Mouse (Mus musculus) embryonic stem cell, embryonic (primary cell): ENCODE measurements at regions not wholly inside any gene's neighbourhood (a gene's known extent, or its start where the extent isn't known, plus 50 kb on each side); places are given as distances from the start of the nearest gene placed in this dataset.
"Not testable (repeated sequence)": the region's sequence is repeated elsewhere in the genome, so short reads cannot be mapped to it uniquely, and the experiment has no call there.

Experiments used
- CTCF ChIA-PET, 4 experiments: fragments of 300-600 bp in 2 of 4; fragments of 350-600 bp in 2 of 4; sonication (Branson Sonifier 250); formaldehyde crosslinking; loops; one replicate each; lab custom pipeline; 2022; ENCODE audit warnings: inconsistent platforms in 2 of 4; lab: Charles Lee
- POLR2A ChIA-PET, 4 experiments: fragments of 300-600 bp in 2 of 4; fragments of 350-600 bp in 2 of 4; sonication (Branson Sonifier 250); formaldehyde crosslinking; loops; one replicate each; lab custom pipeline; 2022; ENCODE audit warnings: antibody characterized with exemption in 4 of 4, inconsistent platforms in 1 of 4; lab: Charles Lee

DNA sequence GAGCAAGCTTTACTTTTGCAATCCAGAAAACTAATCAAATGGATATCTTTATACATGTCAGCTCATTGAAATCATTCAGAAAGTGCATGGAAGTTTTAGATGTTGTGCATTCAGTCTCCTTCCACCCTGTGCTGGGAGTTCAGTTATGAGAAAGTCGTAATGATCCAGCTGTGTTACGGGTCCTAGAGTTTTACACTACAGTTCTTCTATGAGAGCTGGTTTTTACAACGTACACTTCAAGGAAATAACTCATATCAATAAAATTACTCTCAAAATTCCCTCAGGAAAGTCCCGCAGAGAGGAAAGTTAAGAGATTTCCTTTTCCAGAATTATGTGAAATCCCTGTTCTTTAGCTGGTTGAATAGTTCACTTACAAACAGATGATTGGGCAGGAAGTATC is 418.1 kb upstream of the Slc10a2 start:
- ChIA-PET CTCF (no interaction called here), POLR2A (interaction anchor here in 1 of 4 experiments (1.0 kb wide), 1 partner anchor 10 kb away, joined by 3 read pairs; no protein-coding TSS in a partner anchor)

DNA sequence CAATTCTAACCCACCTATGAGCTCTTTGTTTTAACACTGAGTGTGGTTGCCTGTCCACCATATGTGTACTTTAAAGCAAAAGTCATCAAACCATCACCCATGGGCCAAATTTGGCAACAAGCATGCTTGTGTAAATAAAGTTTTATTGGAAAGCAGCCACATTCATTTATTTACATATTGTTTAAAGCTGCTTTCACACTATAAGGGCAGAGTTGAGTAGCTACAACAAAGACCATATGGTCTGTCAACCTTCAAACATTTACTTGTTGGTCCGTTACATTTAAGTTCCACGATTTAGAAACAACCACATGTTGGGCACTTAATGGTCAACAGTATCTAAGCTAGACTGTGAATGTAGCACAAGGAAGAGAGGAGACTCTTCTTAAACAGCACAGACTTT is 390.7 kb upstream of the Slc10a2 start:
- CTCF ChIA-PET = no interaction called here
- POLR2A ChIA-PET = no interaction called here

DNA sequence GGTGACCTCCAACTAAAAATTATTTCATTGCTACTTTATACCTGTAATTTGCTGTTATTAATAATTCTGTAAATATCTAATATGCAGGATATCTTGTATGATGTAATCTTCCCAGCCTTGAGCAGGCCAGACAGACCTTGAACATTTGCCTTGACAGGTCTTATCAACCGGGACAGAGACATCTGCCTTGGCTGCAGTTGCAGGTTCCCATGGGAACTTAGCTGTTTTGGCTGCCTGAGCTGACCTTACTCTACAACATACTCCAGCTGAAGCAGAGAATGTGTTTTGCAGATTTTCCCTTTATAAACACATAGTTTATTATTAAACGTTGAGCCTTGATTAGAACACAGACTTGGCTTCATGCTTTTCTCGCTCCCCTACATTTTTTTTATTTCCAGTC is 385.3 kb upstream of the Slc10a2 start:
- CTCF ChIA-PET = no interaction called here

DNA sequence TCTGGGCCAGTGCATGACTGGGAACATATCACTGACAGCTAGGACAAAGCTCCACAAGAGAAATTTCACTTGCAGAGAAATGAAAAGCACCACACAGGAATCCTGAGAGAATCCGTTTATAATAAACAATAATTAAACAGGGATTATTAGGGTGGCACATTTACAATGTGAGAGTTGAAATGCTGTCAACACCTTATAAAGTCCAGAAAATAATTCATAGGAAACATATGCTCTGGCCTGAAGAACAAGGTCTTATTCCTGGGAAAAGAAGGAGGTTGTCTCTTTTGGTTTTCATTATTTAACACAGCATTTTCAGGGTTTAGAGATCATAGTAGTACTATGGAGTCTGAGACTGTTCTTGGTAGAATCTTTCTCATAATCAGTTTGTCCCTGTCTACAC is 377.8 kb upstream of the Slc10a2 start:
- ChIA-PET POLR2A (no interaction called here), CTCF (no interaction called here)

More for the DNA sequence above, 385.3 kb upstream of the Slc10a2 start:
- POLR2A ChIA-PET = no interaction called here

DNA sequence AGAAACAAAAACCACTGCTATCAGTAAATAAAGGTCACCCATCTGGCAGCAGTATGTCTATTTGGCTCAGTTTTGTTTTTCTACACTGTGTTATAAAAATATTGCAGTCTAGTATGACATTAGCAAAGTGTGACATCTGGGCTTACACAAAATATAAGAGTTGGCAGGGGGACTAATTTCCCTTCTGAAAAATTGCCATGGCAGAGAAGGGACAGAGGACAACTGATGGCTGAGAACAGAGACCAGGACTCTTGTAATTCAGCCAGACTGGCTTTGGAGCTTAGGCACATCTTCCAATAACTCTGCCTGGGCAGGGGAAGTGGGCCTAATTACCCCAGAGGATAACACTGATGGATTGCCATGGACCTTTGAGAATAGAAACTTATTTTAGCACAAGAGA is 367.8 kb upstream of the Slc10a2 start:
- CTCF ChIA-PET = no interaction called here
- POLR2A ChIA-PET = no interaction called here

DNA sequence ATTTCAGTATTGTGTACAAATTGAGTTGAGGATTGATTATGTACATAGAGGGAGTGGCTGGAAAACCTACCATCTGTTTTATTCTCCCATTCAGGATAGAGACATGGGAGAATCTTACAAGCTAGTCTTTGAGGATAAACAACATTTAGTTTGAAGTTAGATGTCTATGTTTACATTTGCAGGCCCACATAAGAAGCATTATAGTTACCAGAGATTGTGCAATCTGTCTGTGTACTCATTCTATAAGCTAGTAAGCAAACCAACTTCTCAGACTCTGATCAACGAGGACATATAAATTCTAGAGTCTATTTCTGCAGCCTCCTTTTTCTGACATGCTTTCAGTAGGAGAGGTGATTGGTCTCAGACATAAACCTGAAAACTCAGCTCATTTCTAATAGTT is 367.4 kb upstream of the Slc10a2 start:
- ChIA-PET CTCF (no interaction called here), POLR2A (no interaction called here)

DNA sequence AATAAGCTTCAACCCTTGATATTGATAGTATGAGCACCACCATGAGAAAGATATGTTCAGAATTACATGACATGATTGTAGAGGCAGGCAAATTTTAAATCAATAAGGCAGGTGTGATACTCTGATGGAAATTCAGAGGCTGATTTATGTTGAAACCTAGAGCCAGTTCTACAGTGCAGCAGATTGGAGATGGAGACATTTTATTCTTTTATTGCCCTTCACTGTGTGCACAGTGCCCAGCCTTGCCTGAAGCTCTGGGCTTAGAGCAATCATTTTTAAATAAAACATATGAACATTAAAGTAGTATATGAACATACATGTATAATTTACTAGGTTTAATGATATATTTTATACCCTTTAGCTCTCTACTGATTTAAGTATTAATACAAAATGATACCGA is 352.5 kb upstream of the Slc10a2 start:
- POLR2A ChIA-PET = interaction anchor here in 1 of 4 experiments (0.5 to 1.9 kb wide), 2 partner anchors 10 to 186 kb away, joined by 3 to 6 read pairs; no protein-coding TSS in a partner anchor
- CTCF ChIA-PET = no interaction called here

DNA sequence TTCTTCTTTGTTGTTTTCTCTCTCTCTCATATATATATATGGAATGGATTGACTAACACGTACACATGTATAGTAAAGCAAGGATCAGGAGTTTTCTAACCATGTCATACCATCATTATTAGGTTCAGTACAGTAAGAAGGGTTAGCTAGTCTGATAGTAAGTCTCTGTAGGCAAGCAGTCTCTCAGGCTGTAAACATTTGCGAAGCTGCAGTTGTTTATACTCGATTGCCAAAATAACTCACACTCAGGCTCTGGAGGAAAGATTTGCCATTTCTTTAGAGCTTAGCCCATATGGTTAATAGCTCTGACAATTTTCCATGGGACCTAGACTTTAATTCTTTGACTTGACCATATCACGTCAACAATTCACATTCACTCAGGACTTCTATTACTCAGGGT is 348.3 kb upstream of the Slc10a2 start:
- ChIA-PET POLR2A (no interaction called here), CTCF (no interaction called here)

DNA sequence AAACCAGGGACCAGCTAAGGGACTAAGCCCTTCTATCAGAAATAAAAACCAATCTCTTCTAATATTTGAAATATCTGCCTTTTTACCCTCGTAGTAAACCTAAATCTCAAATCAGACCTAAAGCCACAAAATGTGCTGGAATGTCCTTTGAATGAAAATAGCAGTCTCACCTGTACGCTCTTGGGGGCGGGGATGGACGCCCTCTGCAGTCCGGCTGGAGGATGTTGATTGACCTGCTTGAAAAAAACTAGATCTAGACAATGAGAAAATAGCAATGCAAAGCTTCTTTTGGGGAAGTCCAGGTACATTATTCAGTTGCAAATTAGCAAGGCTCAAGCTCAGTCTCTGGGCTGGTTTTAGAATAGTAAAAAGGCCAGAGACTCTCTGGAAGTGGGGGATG is 337.1 kb upstream of the Slc10a2 start:
- CTCF ChIA-PET = interaction anchor here in 1 of 4 experiments (0.7 kb wide), 1 partner anchor 128 kb away, joined by 6 read pairs; no protein-coding TSS in a partner anchor
- POLR2A ChIA-PET = interaction anchor here in 1 of 4 experiments (0.7 kb wide), 1 partner anchor 858 kb away, joined by 4 read pairs; no protein-coding TSS in a partner anchor

DNA sequence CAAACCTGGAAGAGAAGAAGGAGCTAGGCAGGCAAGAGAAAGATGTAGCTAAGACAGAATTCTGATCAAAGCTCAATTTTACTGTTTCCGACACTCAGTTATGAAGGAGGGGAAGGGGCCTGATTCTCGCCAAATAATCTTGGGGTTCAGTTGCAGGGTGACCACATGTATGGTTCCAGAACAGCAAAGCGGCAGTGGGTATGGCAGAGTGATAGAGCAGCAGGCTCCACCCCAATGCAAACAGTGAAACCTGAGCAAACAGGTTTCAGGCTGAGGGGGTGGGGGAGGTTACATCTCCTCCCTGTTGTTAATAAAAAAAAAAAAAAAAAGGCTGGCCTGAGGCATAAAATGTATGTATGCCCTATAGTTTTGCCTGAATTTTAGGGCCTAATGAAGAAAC is 335.3 kb upstream of the Slc10a2 start:
- CTCF ChIA-PET, POLR2A ChIA-PET: not testable (repeated sequence)

DNA sequence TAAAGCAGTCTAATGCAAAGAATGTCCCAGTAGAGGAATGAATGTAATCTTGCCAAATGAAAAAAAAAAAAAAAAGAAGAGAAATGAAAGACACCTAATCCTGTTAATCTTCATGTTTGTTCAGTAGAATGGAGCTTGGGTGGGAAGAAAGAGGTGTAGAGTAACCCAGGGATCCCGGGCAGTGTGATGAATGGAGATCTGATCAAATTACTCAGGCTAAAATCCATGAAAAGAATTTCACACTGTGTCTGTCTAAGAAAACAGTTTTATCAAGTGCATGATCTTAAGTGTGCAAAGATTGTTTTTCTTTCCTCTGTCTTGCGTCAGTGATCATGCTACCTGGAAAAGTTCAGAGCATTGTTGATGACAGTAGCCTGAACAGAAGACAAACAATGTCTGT is 333.9 kb upstream of the Slc10a2 start:
- ChIA-PET POLR2A (no interaction called here), CTCF (interaction anchor here in 1 of 4 experiments (0.6 kb wide), 1 partner anchor 542 kb away, joined by 3 read pairs; no protein-coding TSS in a partner anchor)

DNA sequence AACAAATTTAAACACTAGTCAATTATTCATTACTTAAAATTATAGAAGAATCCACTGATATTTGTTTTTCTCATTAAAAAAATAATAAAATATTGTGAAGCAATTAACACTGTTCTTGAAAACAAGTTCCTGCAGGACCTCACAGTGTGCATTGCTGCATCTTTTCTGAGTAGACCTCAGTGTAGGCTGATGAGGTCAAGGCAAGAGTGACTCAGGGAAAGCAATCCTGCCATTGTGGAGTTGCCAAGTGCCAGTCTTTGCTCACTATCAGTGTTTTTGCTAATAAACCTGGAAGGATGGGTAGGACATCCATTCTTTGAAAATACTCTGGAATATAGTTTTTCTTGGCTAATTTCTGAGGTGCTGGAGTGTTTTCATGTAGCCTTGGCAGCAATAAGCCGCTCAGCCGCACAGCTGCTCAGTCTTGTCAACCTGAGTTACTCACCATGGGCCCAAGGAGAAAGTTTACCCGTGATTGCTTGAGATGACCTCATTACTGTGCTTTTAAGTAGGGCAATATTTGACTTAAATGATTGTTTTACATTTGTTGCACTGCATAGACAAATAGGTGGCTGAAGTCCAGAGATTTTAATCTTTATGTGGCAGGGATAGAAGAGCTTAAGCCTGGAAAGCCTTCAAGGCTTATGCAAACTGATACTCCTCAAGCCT is 323.3 kb upstream of the Slc10a2 start:
- ChIA-PET POLR2A (no interaction called here), CTCF (interaction anchor here in 1 of 4 experiments (0.6 kb wide), 1 partner anchor 58 kb away, joined by 3 read pairs; no protein-coding TSS in a partner anchor)

DNA sequence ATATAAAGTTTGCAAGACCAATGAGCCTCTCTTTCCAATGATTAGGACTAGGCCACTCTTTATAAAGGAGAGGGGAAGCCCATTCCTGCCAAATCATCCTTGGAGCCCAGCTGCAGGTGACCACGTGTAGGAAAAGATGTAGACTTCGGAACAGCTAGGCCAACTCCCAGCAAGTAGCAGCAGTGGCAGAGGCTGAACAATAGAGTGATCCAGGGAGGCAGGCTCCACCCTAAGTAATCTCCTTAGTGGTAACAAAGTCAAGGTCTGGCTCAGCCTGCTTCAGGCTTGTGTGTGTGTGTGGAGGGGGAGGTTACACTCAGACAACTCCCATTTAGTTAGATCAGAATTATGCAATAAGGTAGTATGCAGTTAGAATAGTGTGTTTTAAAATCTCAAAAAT is 311.7 kb upstream of the Slc10a2 start:
- POLR2A ChIA-PET = interaction anchor here in 2 of 4 experiments (1.2 to 1.3 kb wide), 2 partner anchors 23 to 24 kb away, joined by 3 to 5 read pairs; no protein-coding TSS in a partner anchor
- CTCF ChIA-PET = not testable (repeated sequence)

DNA sequence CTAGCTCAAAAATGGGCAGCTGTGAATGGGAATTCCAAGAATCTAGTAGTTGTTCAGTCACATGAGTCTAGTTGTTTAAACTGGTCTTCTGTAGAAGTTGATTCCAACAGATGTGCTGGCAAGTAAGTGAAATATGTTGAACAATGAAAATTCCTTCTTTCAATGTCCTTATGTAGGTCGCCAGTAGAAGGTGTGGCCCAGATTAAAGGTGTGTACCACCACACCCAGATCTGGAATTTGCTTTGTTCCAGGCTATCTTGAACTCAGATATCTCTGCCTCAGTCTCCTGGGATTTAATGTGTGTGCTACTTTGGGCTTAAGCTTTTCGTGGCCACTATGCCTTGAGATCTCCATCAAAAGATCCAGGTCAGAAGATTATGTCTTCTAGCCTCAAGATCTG is 279.7 kb upstream of the Slc10a2 start:
- ChIA-PET POLR2A (no interaction called here), CTCF (no interaction called here)

DNA sequence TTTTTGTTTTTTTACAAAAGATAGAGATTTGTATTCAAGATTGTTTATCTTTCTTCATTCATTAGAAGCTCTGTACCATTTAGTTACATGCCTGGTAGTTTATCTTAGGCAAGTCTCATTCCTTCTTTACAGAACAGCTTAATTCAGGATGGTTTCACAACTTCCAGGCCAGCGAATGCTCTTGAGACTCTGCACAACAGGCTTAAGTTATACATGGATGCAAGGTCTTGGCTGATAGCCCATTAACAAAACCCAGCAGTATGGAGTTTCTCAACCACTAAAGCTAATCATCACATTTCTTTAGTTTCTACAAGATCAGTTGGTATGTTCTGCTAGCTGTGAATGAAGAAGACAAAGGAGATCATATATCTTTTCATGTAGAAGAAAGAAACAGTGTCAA is 272.9 kb upstream of the Slc10a2 start:
- POLR2A ChIA-PET = no interaction called here
- CTCF ChIA-PET = no interaction called here

DNA sequence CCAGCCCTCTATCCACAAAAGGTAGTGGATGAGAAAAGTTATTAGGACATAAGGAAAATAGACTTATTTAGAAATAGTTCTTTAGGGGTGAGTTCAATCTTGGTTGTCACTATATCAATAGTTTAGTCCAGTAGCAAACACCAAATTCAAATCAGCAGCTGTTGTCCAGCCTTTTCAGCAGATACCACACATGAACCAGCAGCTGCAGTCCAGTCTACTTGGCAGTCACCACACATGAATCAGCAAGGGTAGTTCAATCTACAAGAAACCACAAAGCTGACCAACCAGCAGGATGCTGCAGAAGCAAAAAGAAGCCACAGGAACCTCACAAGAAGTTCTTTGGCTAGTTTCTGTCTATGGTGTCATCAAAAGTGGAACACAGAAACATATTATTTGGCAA is 234.8 kb upstream of the Slc10a2 start:
- CTCF ChIA-PET = no interaction called here
- POLR2A ChIA-PET = no interaction called here

DNA sequence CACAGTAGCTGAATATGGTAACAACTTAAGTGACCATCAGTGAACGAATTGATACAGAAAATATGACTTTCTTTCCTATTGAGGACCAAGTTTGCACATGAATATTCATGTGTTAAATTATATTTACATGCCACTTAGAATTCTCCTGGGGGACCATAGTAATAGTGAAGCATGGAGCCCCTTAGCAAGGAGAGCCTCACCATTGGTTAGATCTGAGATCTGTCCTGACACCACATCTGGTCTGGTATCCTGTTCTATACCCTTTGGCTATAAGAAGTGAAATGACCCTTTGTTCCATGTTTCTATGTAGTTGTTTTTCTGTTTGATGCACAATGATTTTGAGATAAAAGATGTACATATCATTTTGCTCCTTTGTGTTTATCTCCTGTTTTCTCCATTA is 209.4 kb upstream of the Slc10a2 start:
- CTCF ChIA-PET = interaction anchor here in 1 of 4 experiments (0.6 kb wide), 1 partner anchor 128 kb away, joined by 6 read pairs; no protein-coding TSS in a partner anchor
- POLR2A ChIA-PET = no interaction called here

DNA sequence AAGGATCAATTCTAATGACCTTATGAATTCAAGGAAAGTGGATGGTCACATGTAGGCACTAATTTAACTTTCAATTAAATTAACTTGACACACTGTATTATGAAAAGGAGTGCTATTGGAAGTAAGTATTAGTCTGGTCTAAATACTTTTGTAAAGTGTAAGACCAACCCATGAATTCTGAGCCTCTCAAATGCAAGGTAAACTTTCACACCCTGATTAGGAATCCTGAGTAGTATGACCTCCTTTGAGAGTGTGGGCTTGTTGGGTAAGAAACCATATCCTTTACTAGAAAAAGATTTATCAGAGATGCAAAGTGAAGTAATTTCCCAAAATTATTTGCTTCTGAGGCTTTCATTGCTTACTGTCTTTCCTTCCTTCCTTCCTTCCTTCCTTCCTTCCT is 194.8 kb upstream of the Slc10a2 start:
- ChIA-PET CTCF (no interaction called here), POLR2A (no interaction called here)

DNA sequence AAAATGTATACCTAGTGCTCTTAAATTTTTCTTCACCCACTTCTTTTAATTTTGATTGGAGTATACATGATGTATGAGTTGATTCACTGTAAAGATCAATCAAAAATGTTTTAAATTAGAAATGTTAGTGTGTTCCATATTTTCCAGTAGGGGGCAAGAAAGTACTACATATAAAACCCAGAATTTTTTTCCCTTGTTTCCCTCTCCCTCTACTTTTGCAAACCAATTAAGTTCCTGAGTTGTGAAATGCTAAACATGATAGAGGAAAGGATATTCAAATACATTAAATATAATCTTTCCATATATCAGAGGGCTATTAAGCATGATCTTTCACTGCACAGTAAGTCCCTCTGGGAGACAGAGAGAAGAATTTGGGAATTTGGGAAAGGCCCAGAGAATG is 192.0 kb upstream of the Slc10a2 start:
- POLR2A ChIA-PET = interaction anchor here in 1 of 4 experiments (0.6 kb wide), 1 partner anchor 16 kb away, joined by 4 read pairs; no protein-coding TSS in a partner anchor

DNA sequence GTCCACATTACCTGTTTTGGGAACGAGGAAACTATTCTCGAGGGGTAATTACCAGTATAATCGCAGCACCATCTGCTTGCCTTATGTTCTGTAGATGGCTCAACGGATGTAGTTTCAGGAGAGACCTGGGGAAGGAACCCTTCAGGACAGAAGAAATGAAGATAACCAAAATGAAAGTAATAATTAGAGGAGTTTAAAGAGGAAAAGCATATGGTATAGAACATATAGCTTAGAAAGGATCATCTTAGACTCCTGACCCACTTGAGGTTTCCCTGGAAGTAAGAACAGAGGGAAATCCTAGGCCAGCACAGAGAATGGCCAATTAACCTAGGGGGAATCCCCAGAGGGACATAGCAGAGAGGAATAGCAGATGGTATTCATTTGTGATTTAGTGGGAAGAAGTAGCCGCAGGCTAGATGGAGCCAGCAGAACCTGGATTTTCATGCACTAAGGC is 180.6 kb upstream of the Slc10a2 start:
- POLR2A ChIA-PET = interaction anchor here in 1 of 4 experiments (0.7 kb wide), 1 partner anchor 191 kb away, joined by 3 read pairs; no protein-coding TSS in a partner anchor
- CTCF ChIA-PET = no interaction called here

More for the DNA sequence above, 192.0 kb upstream of the Slc10a2 start:
- CTCF ChIA-PET = interaction anchor here in 1 of 4 experiments (0.7 kb wide), 1 partner anchor 1757 kb away, joined by 3 read pairs; no protein-coding TSS in a partner anchor

DNA sequence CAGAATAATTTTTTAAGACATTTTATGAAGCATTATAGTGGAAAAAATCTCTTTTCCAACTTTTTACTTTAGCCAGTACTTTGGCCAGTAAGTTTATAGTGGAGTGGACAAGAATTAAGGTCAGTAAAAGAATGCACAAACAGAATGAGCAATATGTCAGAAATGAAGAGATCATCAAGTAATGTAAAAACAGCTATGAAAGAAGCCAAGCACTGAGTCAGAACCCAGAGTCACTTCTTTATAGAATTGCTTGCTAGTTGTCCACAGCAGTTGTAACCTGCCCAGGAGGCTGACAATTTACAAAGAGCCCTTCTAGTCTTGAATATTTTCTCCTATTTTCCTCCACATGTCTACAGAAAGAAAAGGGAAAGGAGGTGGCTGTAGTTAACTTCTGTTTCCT is 178.6 kb upstream of the Slc10a2 start:
- ChIA-PET CTCF (no interaction called here), POLR2A (no interaction called here)
